Mouse (Mus musculus) monocyte, adult 2 months (primary cell): Measurements from ENCODE around the gene Lrrc2.

Source experiments
- DNase-seq, 2 experiments: peaks; one replicate each; pipeline ENCODE4 v3.0.0; 2022; ENCODE audit warnings: low spot score in 2 of 2, low read depth in 1 of 2

Gene Lrrc2

DNA sequence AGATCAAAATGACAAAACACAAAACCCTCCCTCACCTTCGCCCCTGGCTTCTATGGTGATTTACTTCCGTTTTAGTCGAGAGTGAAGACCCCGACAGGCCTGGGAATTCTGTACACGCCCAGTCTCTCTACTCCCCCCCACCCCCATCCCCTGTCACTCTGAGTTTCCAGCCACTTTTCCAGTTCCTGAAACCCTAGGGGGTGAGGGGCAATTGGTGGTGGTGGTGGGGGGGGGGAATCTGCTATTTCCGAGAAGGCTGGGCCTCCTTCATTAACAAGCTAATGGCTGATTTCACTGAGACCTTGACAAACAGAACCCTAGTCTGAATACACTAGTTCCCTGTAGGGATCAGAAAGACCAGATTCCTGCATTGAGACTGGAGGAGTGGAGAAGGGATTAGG, 4.1 kb upstream of the Lrrc2 start:
- DNase-seq, result no peak

DNA sequence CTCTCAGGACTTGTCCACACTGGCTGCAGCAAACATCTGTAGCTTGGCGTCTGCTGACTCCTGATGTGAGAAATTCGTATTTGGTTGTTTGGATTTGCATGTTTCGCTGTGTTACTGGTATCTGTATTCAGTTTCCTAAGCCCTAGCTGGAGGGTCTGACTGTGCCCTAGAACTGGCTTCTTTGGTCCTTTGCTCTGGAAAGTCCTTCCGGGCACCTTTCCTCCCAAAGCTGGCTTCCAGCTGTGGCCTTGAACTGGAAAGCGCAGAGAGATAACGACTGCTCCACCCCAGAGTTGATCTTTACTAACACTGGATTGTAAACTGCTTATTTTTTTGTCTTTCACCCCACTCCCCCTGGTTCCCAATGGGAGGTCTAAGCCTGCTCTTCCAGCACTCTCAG, 3.4 kb upstream of the Lrrc2 start:
- no peak for DNase-seq

DNA sequence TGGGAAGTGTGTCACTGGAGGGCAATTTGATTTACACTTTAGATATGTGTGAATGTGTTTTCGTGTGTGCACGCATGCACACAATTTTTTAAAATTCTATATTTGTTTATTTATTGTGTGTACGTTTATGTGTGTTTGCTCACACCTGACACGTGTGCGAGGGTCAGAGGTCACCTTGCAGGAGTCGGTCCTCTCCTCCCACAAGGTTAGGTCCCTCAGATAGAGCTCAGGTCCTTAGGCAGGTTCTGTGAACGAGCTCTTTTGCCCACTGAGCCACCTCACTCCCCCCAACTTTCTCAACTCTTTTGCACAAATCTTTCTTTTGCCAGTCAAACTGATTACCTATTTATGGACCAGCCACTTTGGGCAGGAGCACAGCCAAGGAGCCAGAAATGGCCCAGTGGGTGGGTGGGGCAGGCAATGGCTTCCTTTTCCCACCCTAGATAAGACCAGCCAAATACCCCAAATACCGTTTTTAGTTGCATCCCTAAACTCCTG, 2.5 kb upstream of the Lrrc2 start:
- DNase-seq, result no peak

DNA sequence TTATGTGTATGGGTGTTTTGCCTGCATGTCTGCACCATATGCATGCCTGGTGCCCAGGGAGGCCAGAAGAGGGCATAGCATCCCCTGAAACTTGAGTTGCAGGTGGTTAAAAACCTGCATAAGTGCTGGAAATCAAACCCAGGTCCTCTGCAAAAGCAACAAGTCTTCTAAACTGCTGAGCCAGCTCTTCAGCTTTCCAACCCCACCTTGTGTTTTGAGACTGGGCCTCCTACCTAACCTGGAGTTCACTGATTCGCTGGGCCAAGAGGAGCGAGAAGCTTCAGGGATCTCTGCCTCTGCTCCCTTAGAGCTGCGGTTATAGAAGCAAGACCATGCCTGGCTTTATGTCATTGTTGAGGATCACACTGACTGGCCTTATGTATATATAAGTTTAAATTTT, 1.2 kb upstream of the Lrrc2 start:
- DNase-seq, result no peak

DNA sequence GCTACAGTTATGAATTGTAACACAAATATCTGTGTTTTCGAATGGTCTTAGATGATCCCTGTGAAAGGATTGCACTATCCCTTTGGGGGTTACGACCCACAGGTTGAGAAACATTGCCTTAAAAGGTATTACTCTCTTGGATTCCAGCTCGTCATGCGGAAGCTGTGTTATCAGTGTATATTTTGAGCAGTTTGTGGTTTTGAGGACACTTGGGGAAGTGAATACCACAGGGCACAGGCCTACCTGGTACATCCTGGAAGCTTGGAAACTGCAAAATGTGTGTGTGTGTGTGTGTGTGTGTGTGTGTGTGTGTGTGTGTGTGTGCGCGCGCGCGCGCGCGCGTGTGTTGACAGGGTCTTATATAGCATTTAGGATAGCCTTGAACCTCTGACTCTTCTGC, 521 bp downstream of the Lrrc2 start:
- no peak for DNase-seq

DNA sequence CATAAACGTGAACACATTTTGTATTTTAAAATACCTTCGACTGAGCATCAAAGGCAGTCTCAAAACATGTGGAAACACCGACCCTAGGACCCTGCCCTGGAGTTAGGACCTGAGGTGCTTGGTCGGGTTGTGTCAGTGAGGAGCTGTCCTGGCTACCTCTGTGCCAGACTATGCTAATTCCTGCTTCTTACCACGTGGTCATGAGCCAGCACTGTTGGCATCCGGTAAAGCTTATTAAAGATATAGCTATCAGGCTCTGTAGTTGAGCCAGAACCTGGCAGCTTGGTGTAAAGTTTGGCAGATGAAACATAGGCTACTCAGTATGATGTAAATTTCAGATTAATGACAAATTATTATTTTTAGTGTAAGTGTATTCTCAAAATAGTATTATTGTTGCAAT, 1.1 kb downstream of the Lrrc2 start:
- DNase-seq, result no peak

DNA sequence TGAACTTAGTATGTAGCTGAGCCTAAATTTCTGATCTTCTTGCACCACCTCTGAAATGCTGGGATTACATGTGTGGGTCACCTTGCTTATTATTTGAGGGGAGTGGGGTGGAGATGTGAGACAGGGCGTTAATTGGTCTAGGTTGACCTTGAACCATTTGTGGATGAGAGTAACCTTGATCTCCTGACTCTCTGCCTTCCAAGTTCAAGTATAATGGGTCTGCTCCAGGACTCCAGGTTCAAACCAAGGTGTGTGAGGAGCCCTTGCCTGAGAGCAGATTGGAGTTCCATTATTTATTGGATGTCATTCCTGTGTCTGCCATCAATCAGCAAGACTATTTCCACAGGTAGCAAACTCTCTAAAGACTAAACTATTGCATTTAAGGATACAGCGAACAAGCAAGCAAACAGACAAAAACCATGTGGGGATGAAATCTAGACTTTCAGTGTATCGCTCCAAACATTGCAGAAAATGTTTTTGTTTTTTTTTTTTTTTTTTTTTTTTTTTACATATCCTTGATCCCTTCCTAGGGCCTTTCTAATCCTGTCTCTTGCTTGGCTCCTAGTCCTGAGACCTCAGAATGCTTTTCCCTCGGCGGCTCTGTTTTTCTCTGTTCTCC, 1.7 kb downstream of the Lrrc2 start:
- DNase-seq, result no peak

DNA sequence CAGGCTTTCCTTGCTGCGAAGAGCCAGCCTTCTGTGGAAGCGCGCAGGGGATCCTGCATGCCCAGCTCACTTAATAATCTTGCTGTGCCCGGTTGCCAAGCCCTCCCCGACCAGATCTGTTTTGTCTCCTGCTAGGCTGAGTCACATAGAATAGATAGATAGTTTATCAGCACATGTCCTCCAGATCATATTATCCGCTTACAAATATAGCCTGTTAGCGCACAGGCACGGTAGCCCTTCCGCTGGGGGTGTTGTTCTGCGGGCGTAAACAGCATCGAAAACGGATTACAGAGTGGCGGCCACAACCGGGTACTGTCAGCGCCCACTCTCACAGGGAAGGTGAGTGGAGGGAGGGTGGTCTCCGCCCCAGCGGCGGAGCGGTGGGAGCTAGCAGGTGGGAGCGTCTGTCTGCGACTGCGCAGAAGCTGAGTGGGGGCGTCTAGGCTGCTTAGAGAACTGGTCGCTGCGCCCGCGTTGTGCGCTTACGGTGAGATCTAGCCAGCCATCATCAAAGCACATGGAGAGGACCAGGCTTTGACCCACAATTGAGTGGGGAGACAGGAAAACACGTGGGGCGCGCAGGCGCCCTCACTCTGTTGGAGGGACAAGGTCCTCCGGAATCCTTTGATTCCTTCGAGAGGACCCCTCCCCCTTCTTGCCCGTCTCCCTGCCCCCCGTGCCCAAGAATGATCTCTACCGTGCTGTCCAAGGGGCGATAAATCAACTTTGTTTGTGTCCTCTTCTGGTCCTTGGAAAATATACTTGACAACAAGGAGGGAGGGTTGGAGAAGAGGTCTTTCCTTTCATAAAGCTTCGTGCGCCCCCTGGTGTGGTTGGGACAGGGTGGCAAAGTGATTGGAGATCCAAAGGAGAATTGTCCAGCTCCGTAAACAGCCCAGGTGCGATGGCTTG, 2.5 kb downstream of the Lrrc2 start:
- DNase-seq, result no peak

DNA sequence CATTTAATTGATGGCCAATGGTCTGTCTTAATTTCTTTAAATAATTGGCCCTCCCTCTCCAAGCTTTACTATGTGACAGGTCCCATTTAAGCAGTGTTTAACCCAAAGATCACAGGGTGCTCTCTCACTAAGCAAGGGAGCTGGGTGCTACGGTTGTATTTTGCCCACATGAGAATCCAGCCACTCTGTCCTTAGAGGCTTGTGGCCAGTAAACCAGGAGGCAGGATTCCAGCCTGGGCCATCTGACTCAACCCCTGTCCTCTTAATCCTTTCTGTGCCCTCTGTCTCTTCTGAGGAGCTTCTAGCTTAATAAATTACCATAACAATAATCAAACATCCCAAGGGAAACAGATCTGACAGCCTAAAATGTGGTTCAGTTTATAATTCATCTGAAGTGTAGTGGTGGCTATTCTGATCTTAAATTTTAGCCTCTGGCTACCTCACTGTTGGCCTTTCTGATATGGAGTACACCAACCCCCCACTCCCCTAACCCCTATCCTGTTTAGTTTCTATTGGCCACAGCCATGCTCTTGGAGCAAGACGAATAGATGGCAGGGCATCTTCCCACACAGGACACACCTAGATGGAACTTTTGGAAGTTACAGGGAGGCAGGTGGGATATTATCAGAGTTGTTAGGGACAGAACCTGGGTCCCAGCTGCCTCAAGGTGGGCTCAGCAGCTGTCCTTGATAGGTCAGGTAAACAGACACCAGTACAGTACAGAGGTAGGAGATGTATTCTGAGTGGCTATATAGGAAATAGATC, 3.5 kb downstream of the Lrrc2 start:
- no peak for DNase-seq

DNA sequence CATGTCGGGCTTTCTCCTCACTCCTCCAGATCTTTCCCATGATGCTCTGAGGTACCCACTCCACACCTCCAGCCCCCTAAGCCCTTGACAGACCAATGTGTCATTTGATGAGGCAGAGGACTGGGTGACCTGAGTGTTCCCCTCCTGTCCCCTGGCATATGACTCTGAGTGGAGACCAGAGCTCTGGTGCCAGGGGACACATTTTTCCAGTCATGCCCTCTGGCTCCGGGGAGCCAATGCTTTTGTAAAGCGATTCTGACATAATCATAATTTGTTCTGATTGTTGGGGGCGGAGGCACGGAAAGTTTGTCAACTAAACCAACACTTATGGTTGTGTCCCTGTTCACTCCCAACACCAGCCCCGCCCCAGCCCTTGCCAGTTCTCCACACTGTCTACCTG, 4.6 kb downstream of the Lrrc2 start:
- no peak for DNase-seq

DNA sequence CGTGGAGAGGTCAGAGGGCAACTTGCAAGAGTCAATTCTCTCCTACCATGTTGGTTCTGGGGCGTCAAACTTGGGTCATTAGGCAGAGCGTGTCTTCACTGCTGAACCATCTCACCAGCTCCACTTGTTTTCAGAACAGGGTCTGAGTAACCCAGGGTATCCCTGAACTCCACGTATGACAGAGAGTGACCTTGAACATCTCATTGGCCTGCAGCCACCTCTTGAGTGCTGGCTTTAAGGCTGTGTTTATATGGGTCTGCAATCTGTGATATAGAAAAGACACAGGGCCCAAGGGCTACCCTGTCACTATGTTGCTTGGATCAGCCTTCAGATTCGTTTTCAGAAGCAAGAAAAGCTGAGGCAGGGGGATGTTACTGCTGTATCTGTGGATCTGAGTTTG, 8.3 kb downstream of the Lrrc2 start:
- DNase-seq, result no peak

DNA sequence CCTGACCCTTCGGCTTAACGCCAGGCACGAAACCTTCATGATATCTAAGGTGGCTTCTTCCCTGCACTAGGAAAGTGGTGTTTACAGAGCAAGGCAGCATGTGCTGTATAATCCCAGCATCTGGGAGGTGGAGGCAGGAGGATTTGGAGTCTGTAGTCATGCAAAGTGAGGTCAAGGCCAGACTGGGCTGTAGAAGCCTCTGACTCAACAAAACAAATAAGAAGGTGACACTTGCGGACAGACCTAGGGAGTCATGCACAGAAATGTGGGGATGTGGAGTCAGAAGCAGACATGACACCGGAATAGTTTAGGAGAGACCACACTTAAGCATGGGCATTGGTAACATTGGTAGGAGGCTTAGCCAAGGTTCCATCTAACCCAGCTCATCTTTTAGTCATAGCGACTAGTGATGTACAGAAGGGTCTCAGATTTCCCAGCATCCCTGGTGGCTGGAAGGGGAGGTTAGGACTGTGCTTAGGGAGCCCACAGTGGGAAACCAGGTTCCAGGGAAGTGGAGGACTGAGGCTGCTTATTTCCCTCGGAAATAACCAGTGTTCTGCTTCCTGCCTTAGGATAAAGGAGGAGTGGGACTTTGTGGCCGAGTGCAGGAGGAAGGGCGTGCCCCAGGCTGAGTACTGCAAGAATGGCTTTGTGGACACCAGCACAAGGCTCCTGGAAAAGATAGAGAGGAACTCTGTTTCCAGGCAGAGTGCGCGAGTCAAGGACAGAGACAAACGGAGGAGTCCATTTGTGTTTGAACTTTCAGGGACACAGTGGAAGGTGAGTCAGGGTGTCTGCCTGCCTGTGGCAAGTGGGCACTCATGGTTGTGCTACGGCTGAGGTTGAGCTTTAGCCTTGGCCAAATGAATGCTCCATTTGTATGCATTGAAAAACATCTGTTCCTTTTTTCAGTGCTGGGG, 9.1 kb downstream of the Lrrc2 start:
- no peak for DNase-seq

DNA sequence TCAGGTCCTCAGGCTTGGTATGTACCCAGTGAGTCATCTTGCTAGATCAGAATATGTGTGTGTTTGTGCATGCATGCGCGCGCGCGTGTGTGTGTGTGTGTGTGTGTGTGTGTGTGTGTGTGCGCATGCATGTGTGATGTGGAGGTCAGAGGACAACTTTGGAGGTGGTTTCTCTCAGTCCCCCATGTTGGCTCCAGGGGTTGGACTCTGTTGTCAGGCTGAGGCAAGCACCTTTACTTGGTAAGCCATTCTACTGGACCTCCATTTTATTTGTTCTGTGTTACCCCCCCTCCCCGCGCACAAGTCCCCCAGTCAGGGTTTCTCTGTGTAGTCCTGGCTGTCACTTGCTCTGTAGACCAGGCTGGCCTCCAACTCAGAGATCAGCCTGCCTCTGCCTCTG, 10.0 kb downstream of the Lrrc2 start:
- no peak for DNase-seq

DNA sequence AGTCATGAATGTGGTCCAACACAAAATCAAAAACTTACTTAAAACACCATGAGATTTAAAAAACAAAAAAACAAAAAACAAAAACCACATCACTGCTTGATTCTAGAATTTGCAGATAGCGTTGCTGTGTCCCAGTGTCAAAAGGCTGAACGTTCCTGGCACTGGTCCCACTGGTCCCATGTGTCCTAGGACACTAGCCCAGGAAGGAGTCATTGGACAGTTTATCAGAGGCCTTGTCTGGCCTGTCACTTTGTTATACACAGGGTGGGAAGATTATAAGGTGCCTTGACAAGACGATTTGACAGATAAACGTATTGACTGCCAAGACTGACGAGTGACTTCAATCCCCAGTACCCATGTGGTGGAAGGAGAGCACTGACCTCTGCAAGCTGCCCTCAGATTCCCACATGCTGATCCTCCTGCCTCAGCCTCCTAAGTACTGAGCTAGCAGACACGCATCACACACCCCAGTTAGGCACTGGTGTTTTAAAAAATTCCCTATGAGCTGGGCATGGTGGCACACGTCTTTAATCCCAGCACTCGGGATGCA, 12.3 kb downstream of the Lrrc2 start:
- no peak for DNase-seq

DNA sequence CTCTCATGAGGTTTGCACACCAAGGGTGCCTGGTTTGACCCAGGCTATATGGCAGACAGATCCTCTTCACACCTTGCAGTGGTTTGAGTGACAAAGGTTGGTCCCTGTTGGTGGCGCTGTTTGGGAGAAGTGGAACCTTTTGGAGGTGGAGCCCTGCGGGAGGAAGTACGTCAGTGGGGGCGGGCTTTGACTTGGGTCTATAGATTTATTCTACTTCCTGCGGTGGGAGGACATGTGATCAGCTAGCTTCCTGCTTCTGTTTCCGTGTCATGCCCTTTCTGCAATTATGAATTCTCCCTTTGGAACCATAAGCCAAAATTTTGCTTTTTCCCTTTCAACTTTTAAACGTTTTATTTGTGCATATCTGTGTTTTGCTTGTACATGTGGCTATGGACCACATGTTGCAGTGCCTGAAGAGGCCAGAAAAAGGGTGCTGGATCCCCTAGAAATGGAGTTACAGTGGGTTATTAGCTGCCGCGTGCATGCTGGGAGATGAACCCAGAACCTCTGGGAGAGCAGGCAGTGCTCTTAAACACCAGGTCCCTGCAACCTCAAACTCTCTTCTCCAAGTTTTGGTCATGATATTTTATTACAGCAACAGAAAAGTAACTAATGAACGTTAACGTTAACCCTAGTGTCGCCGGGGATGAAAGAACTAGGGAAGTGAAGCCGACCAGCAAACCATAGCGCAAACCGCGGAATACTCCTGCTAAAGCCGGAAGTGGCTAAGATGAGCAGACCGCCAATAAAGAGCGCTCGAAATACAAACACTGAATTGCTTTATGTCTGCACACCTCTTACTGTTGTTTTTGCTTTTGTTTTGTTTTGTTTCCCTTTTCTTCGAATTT, 13.9 kb downstream of the Lrrc2 start:
- DNase-seq, result no peak

DNA sequence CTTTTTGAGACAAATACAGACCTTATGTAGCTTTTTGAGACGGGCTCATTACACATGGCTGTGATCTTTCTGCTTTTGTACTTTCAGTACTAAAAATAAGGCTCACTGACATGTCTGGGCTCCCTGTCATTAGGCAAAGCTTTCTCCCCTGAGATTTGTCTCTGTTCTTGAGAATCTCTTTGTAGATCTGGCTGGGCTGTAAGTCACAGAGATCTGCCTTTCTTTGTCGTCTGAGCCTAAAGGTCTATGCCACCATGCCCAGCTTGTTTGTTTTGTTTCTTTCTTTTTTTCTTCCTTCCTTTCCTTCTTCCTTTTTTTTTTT, 14.5 kb downstream of the Lrrc2 start:
- DNase-seq, result no peak

DNA sequence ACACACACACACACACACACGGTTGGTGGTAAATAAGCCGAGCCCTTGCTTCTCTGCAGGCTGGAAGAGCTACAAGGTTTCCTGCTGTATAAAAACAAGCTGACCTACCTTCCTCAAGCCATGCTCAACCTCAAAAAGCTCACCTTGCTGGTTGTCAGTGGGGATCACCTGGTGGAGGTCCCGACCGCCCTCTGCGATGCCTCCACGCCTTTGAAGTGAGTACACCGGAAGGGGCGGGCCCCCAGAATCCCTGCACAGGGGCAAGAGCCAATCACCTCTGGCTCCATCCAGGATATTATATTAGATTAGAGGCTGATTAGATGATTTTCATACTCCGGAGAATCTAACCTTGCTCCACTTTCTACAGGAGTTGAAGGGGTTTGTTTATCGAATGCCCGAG, 28.1 kb downstream of the Lrrc2 start:
- no peak for DNase-seq

DNA sequence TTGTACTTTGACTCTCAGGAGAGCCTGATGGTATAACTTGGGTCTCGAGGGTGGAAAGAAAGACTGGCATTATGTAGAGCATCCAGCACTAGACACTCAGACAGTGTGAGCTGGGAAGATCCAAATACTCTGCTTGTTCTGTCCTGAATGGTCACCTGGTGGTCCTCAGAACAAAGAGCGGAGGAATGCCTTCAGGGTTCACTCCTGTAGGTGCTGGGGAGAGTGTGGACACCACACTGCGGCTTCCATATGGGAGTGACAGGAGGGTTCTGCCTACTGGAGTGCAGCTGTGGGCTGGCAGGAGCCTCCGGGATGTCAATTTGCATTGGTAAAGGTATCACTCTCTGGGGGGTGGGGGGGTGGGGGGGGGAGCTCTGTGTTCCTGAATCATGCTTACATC, 31.0 kb downstream of the Lrrc2 start:
- no peak for DNase-seq

DNA sequence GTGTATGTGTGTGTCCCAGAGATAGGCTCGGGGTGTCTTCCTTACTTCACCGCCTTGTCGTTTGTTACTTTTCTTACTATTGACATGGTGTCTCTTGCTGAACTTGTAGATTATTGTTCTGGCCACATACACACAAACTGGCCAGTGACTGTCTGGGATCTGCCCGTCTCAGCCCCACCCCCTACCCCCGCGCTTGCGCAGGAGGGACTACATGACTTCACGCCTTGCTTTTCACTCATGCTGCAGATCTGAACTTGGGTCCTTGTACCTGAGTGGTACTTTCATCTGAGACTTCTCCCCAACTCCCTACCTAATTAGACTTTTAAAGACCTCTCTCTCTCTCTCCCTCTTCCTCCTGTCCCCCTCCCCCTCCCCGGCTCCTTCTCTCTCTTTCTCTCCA, 32.8 kb downstream of the Lrrc2 start:
- no peak for DNase-seq

DNA sequence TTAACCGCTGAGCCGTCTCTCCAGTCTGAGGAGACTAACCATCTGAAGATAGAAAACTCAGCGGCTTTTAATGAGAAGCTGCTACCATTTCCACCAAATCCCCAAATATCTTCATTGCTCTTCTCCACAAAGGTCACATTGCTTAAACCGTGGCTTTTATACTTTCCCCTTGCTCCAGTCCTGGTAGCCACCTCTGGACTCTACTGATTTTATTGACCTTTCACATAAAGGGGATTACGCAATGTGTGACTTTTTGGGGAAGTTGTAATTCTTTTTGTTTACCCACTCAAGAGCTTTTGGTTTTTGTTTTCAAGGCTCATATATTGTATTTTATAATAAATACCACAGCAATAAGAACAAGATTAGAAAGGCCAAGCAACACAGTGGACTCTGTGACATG, 34.2 kb downstream of the Lrrc2 start:
- no peak for DNase-seq
